Mouse (Mus musculus) bone marrow macrophage, adult 2 months (primary cell): Measurements from ENCODE around the gene Prickle2. TPM values are rescaled to one million over a fixed set of nuclear protein-coding genes. Genes with fewer than 3 reads are reported as not detected.

Source experiments
- H3K27ac ChIP-seq: 2 replicates; pipeline ENCODE4 v1.5.1; 2012; ENCODE audit warnings: low read depth, low read length; ENCODE audit not compliant: insufficient read depth
- H3K4me1 ChIP-seq: 2 replicates; pipeline ENCODE4 v1.6.1; 2012; ENCODE audit warnings: low read length; ENCODE audit not compliant: control insufficient read depth, insufficient read depth
- H3K4me3 ChIP-seq: 2 replicates; pipeline ENCODE4 v1.5.1; 2012; ENCODE audit warnings: mild to moderate bottlenecking, low read length, moderate library complexity; ENCODE audit not compliant: insufficient read depth
- CTCF ChIP-seq: IDR thresholded peaks from 2 replicates; pipeline ENCODE4 v1.5.1; 2012; ENCODE audit warnings: low read depth, mild to moderate bottlenecking, low read length, moderate library complexity
- POLR2A ChIP-seq: IDR thresholded peaks from 2 replicates; pipeline ENCODE4 v1.6.1; 2012; ENCODE audit warnings: mild to moderate bottlenecking, low read depth, low read length, borderline replicate concordance
- polyA plus RNA-seq: library from polyadenylated mRNA; stranded (reverse); fragments of >200 nt; gene quantifications from 2 replicates; pipeline ENCODE4 v1.2.4, GENCODE M21; 2012; ENCODE audit not compliant: missing spikeins, insufficient read depth, insufficient read length

The Prickle2 gene
- polyA plus RNA-seq, 1 experiment, result 1.6 TPM

DNA sequence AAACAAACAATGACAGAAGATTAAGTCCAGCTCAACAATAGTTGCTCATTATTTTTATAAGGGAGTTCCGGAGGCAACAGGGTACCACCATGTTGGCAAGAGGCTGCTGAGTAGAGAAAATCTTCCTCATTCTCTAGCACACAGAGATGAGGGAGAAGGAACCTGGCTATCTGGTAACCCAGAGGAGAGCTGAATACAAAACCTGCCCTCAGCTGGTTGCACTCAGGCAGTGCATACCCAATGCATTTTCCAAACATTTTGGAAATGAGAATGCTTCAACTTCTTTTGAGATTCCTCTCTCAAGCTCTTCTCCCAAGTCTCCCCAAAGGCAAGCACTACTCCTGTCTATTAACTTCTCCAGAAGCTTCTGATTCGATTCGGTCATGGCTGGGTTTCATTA lies 36.3 kb downstream of the Prickle2 start:
- Histone ChIP-seq H3K27ac (no peak overlapping the region), H3K4me3 (no peak overlapping the region), H3K4me1 (no peaks in the 10 kb centered on the region)
- TF ChIP-seq CTCF (no peak), POLR2A (no peak)

DNA sequence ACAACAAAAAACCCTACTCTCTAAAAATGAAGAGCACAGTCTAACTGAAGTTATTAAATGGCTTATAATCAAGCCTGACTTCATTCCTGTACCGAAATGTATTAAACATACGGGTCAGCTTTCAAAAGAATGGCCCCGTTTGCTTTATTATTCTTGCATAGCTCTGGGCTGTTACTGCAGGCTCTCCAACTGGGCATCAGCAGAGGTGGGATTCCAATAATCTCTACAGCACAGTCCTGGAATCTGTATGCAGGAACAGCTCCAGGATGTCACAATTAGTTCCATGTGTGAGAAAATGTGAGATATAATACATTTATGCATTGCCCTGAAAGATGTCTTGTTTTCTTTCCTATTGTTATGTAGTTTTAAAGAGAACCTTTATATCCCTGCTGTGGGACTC lies 38.4 kb downstream of the Prickle2 start:
- H3K4me1 ChIP-seq, result no peaks in the 10 kb centered on the region
- no peak overlapping the region for H3K27ac ChIP-seq
- H3K4me3 ChIP-seq, result no peak overlapping the region
- TF ChIP-seq POLR2A, result no peak
- no peak for TF ChIP-seq CTCF

DNA sequence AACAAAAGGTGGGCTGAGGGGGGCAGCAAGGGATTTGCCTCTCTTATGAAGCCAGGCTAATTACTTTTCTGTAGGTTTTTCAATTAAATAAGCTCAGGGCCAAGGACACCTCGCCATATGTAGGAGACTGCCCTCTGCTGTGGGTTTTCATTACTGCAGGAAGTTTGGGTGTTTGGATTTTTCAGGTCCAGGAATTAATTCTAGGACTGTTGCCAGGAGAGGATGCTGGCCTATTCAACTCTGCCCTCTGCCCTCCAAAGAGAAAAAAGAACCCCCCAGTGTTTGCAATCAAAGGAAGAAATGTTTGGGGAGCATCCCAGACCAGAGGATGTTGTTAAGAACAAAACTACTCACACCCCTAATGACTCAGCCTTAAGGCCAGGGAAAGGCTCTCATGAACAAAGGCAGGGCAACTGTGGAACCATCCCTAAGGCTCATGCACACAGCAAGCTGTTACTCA lies 40.4 kb downstream of the Prickle2 start:
- Histone ChIP-seq H3K27ac (no peak overlapping the region), H3K4me1 (no peaks in the 10 kb centered on the region), H3K4me3 (no peak overlapping the region)
- TF ChIP-seq CTCF (no peak), POLR2A (no peak)

DNA sequence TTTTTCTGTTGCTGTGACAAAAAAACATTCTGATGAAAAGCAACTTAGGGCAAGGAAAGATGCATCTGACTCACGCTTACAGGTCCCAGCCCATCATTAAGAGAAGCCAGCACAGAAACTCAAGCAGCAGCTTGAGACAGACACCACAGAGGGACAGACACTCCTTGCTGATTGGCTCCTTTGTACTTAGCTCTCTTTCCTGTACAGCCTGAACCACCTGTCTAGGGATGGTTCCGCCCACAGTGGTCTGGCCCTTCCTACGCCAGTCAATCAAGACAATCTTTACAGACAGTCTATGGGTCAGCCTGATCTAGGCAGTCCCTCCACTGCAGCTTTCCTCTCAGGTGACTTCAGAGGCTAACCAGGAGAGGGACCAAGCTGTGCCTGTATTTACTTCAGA lies 42.1 kb downstream of the Prickle2 start:
- H3K27ac ChIP-seq, result no peak overlapping the region
- TF ChIP-seq CTCF, result no peak
- no peak for TF ChIP-seq POLR2A
- H3K4me3 ChIP-seq, result no peak overlapping the region
- H3K4me1 ChIP-seq, result no peaks in the 10 kb centered on the region

DNA sequence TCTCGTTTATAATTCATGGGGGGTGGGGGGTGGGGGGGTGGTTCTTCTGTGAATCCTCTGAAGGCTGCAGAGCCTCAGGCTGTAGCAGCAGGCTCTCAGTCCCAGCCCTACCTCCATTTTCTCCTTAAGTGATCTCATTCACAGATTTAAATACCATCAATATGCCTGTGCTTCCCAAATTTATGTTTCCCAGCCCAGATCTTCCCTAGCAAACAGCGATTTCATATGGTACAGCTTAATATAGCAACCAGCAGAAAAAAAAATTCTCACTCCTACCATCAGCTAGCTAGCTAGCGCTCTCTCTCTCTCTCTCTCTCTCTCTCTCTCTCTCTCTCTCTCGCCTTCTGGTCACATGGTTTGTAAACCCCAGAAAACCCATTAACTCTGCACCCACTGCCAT lies 42.5 kb downstream of the Prickle2 start:
- Histone ChIP-seq H3K4me1 (no peaks in the 10 kb centered on the region), H3K4me3 (no peak overlapping the region), H3K27ac (no peak overlapping the region)
- TF ChIP-seq CTCF, result no peak
- TF ChIP-seq POLR2A, result no peak

DNA sequence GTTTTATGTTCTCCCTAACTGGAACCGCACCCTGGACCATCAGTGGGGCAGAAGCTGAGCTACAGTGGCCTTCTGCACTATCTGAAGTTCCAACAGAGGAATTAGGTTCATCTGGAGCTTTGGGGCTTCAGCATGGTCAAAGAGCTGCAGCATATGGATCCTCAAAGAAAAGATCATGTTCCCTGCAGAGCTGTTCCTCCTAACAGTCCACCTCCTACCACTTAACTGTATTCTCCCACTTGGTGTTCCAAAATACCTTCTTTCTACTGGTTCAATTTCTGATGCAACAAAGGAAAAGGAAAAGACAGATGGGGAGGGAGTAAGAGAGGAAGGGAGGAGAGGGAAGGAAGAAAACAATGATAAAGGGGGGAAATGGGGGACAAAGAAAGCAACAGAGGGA lies 56.9 kb downstream of the Prickle2 start:
- H3K4me3 ChIP-seq, result no peak overlapping the region
- no peak for TF ChIP-seq POLR2A
- TF ChIP-seq CTCF, result no peak
- H3K4me1 ChIP-seq, result no peaks in the 10 kb centered on the region
- no peak overlapping the region for H3K27ac ChIP-seq

DNA sequence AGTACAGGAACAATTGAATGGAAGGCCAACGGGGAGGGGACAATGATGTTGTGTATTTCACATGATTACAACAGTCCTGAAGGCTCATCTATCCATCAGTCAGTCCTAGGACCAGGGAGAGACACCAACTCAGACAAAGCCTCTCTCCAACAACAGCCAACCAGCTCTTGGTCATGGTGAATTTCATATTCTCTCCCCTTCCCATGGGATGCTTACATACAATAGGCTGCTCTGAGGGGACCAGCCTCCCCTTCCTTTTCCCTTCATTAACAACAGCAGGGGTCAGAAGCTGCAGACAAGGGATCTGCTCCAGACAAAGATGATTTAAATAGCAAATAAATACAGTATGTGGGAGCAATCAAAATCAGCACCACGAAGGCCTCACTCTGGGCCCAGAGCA lies 57.4 kb downstream of the Prickle2 start:
- H3K27ac ChIP-seq, result no peak overlapping the region
- H3K4me3 ChIP-seq, result no peak overlapping the region
- TF ChIP-seq CTCF, result no peak
- TF ChIP-seq POLR2A, result no peak
- H3K4me1 ChIP-seq, result no peaks in the 10 kb centered on the region

DNA sequence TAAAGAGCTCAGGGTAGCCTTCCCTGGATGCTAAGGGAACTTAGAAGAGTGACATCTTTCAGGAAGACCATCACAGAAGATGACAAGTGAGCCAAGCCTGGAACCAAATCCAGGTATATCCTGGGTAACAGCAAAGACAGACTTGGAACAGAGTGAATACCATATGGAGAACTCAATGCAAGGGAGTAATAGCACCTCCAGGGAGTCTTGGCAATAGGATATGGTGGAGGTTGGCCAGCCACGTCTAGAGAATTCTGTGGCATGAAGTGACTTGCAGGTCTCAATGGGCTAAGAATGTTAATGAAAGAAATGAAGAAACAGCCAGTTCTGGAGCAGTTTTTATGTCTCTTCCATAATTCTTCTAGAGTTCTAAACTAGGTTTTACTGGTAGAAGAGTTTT lies 63.0 kb downstream of the Prickle2 start:
- Histone ChIP-seq H3K27ac (no peak overlapping the region), H3K4me3 (no peak overlapping the region), H3K4me1 (no peaks in the 10 kb centered on the region)
- TF ChIP-seq CTCF (no peak), POLR2A (no peak)

DNA sequence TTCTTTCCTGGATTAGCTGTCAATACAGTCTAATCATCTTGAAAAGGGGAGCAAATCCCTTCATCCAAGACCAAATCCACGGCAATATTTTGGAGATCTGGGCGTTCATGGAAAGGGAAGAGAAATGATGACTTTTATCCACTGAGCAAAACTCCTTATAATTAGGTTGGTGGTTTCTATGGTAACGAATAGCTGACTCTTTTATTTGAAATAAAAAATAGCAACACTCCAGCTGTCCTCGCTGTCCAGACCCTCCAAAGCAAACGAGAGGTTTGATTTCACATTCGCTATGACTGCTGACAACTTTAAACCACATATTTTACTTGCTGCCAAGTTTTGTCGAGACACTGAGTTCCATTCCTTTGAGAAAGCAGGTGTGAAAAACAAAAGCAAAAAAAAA lies 64.0 kb downstream of the Prickle2 start:
- H3K4me3 ChIP-seq, result no peak overlapping the region
- no peak overlapping the region for H3K27ac ChIP-seq
- TF ChIP-seq CTCF, result no peak
- no peak for TF ChIP-seq POLR2A

DNA sequence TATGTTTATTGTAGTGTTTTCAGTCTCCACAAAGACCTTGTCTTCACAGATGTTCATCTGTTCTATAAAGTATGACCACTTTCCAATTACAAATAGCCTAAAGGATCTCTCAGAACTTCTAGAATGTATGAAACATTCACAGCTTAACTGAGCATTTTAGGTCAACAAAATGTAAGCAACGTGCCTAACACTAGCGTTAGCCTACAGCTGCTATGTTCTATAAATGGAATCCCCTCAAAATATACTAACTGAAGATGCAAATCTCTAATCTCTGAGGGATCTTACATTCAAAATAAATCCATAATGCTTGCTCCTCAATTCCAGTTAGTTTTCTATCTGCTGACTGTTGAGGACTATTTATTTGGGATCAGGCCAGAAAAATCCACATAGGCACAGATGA lies 65.1 kb downstream of the Prickle2 start:
- H3K4me3 ChIP-seq, result no peak overlapping the region
- TF ChIP-seq CTCF, result no peak
- no peak for TF ChIP-seq POLR2A
- H3K27ac ChIP-seq, result no peak overlapping the region
- no peaks in the 10 kb centered on the region for H3K4me1 ChIP-seq

More for the DNA sequence above, 64.0 kb downstream of the Prickle2 start:
- no peaks in the 10 kb centered on the region for H3K4me1 ChIP-seq

DNA sequence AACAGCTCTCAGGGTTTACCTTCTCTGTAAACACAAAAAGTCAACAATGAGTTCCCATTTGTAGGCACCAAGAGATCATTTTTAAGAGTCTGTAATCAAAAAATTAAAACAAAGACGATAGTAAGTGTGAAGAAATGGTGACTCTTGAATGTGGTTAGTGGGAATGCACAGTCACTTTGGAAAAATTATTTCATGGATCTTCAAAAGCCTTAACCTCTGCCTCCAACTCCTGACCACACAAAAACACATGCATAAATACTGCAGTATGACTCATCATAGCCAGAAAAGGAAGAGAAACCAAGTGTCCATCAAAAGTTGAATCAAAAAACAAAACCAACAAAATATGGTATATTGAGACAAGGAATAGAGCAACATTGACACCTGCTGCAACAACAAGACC lies 69.5 kb downstream of the Prickle2 start:
- no peaks in the 10 kb centered on the region for H3K4me1 ChIP-seq
- H3K4me3 ChIP-seq, result no peak overlapping the region
- TF ChIP-seq CTCF (no peak), POLR2A (no peak)
- no peak overlapping the region for H3K27ac ChIP-seq
